Mouse (Mus musculus): ENCODE measurements around the gene Aym1.
A peak's percentile ranks its signal among the peaks of the same experiment; 100 is the strongest.
"Not testable (repeated sequence)": the region's sequence is repeated elsewhere in the genome, so short reads cannot be mapped to it uniquely, and the experiment has no call there.

Aym1 gene

GRCm38 (mm10) chr5:113357186-113357585, at the start of gene Aym1:
TSS of gene Aym1 (plus strand) at chr5:113357294.
- DNase-seq (ENCODE audit: low spot score in 2 of 2), result no peak

DNA sequence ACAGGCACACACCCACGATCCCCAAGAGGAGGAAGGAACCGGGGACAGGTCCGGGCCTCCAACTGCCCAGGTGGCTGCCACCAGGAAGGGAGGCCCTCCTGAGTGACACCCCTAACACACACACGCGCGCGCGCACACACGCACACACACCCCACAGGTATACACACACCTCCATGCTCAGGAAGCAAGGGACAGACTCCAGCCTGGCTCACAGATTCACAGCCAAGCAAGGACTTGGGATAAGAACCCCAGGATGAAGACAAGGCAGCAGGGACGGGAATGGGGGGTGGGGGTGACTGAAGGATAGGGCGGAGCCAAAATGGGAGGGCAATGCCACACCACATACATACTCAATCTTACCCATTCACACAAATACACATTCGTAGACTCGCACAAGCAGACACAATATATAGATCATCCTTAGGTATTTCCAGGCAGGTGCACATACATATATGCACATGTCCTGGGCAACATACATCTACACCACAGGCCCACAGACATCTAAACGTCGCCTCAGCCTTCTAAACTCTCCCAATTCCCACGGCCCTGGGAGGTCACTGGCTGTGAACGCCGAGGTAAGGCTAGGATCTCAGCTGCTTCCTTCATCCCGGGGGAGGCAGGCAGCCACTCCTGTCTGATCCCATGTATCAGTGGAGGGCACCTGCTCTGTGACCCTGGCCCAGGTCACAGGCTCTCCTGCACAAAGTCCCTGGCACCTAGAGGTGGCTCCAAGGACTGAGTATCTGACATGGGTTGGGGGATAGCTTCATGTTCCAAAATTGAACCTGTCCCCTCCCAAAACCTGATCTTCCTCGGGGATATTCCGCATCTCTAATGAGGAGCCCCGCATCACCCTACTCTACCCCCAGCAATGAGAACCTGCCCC, 47.4 kb upstream of the Aym1 start:
- no peak for DNase-seq (ENCODE audit: low spot score in 2 of 2)

DNA sequence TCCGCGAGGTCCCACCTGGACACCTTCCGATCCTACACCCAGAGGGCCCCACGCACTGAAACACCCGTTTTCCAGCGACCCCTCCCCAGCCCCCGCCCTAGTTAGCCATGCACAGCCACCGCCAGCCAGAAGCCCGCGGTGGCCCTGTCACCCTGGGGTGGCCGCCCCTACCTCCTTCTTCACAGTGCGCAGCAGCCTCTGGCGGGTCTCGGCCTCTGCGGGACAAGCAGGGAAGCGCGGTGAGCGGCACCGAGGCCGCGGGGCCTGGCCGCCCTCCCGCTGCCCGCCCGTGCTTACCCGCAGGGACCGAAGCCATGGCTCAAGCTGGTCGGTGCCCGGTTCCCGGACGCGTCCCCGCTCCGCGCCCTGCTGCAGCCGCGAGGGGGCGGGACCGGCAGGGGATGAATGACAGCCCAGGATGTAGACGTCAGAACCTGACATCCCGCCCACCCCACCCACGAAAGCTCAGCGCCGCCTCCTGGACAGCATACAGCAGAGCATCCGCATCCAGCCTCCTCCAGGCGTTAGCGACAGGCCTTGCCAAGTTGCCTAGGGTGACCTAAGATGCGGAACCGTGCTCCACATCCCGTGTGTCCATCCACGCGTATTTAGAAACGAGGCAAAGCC, 46.6 kb upstream of the Aym1 start, which contains the start of gene Sgsm1:
TSS of gene Sgsm1 (minus strand) at position 410 of the 627 bp plus-strand sequence.
- peak; percentile 70 to 75 for DNase-seq (ENCODE audit: low spot score in 2 of 2)

- DNase-seq (ENCODE audit: low spot score in 2 of 2), result peak; percentile 77 to 85
Observed at GRCm38 (mm10) chr5:113313998-113314397, 43.1 kb upstream of the Aym1 start.

GRCm38 (mm10) chr5:113323784-113324638, 33.1 kb upstream of the Aym1 start:
- no peak for DNase-seq (ENCODE audit: low spot score in 2 of 2)

DNA sequence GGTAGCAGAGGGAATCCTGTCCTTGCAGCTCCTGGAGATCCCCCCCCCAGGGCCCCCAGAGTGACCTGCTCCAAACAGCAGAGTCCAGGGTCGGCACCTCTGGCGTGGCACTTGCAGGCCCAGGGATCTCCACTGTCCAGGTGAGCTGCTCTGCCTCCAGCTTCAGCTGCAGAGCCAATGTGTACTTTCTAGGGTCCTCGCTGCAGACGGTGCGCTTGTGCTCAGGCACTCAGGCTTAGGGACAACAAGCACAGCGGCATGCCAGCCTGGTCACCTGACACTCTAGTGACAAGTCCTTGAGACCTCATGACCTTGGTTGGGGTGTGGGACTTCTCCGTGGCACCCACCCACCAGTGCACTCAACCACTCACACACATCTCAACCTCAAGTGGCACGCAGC, 27.6 kb upstream of the Aym1 start:
- no peak for DNase-seq (ENCODE audit: low spot score in 2 of 2)

GRCm38 (mm10) chr5:113330202-113330601, 26.9 kb upstream of the Aym1 start:
- no peak for DNase-seq (ENCODE audit: low spot score in 2 of 2)

DNA sequence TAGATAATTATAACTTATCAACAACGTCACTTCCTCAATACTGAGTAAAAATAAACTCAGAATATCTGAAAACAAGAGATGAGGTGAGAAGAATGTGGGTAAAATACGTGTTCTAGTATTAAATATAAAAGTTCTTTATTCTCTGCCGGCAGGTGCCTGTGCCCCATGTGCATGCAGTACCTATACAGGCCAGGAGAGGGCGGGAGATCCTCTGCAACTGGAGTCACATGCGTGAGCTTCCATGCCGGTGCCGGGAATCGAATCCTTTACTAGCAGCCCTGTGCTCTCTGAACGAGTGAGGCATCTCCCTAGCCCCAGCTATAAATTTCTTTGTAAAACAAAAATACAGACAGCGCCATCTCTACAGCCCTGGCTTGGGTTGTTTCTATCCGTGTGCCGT, 24.9 kb upstream of the Aym1 start:
- no peak for DNase-seq (ENCODE audit: low spot score in 2 of 2)

- DNase-seq (ENCODE audit: low spot score in 2 of 2), result no peak
Observed at GRCm38 (mm10) chr5:113332899-113333298, 24.2 kb upstream of the Aym1 start.

DNA sequence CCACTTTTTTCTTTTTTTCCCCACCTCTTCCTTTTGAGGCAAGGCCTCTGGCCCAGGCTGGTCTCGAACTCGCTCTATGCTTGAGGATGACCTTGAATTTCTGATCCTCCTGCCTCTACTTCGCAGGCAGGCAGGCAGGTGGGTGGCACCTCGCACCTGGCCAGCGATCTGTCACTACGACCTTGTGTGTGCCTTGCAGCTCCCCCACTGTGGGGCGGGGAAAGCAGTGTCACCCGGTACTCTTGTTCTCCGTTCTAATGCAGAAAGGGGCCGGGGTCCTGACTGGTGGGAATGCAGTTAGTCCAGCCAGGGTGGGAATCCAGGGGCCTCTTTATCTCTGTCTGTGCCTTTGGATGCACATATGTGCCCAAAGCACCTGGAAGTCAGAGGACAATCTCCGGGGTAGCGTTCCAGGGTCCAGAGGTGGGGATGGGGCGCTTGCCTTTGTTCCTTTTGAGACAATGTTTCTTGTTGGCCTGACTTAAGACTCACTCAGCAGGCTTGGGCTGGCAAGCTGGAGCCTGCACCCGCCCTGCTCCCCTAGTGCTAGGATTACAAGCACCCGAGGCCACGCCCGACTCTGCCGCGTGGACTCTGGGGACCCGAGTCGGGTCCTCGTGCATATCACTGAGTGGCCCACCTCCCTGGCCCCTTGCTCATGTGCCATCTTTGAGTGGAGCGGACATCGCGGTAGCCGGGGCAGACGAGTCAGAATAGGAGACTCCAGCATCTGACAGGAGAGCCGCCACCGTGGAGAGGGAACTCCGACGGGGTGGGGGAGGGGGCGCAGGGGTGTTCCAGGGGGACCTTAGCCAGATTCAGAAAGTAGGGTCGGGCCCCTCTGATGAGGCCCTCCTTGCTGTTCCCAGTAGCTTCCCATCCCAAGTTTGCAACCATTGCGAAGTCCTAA, 22.2 kb upstream of the Aym1 start:
- no peak for DNase-seq (ENCODE audit: low spot score in 2 of 2)

- no peak for DNase-seq (ENCODE audit: low spot score in 2 of 2)
Observed at GRCm38 (mm10) chr5:113335732-113336131, 21.4 kb upstream of the Aym1 start.

GRCm38 (mm10) chr5:113336281-113336680, 20.8 kb upstream of the Aym1 start:
- DNase-seq (ENCODE audit: low spot score in 2 of 2), result no peak

- peak in 1 of 2 experiments; percentile 34 for DNase-seq (ENCODE audit: low spot score in 2 of 2)
Observed at GRCm38 (mm10) chr5:113344635-113345386, 12.3 kb upstream of the Aym1 start.

DNA sequence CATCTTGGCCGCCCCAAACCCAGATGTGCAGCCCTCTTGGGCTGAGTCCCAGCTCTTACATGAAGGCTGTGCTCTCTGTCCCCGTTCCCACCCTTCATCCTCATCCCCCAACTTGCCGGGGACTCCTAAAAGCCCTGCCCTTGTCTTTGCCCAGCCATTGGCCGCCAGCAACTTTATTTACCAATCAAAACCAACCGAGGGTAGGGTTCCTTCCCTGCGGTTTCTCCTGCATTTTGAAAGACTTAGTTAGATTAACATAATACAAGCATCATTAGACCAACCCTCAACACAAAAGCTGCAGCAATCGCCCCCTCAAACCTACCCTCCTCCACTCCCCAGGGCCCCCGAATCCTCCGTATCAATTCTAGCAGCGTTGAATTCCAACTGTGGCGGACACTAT, 11.3 kb upstream of the Aym1 start:
- no peak for DNase-seq (ENCODE audit: low spot score in 2 of 2)

GRCm38 (mm10) chr5:113346651-113347050, 10.4 kb upstream of the Aym1 start:
- DNase-seq (ENCODE audit: low spot score in 2 of 2), result not testable (repeated sequence)

DNA sequence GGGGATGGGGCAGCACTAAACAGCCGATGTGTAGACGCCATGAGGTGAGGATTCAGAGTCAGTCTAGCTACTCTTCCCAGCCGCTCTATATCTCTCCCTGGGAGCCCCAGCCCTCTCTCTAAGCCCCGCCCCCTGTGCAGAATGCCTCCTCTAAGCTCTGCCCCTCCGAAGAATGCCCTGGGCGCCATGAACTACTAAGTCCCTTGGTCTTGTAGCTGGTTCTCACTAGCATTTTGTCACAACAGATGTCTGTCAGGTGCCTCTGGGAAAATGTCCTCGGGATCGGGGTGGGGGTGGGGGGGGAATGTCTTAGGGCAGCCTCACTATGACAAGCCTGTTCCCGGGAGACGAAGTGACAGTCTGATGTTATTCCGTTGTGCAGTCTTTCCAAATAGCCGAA, 9.5 kb upstream of the Aym1 start:
- DNase-seq (ENCODE audit: low spot score in 2 of 2), result no peak

- no peak for DNase-seq (ENCODE audit: low spot score in 2 of 2)
Observed at GRCm38 (mm10) chr5:113348597-113348996, 8.5 kb upstream of the Aym1 start.

- DNase-seq (ENCODE audit: low spot score in 2 of 2), result no peak
Observed at GRCm38 (mm10) chr5:113349226-113349625, 7.9 kb upstream of the Aym1 start.

GRCm38 (mm10) chr5:113349810-113350209, 7.3 kb upstream of the Aym1 start:
- DNase-seq (ENCODE audit: low spot score in 2 of 2), result no peak

- peak in 1 of 2 experiments; percentile 45 for DNase-seq (ENCODE audit: low spot score in 2 of 2)
Observed at GRCm38 (mm10) chr5:113351768-113352167, 5.3 kb upstream of the Aym1 start.

Data from frontal cortex, postnatal 14 days (tissue).